Mouse (Mus musculus) kidney, adult 8-10 months (tissue): ENCODE measurements around the gene Sppl2a.
A peak's percentile ranks its signal among the peaks of the same experiment; 100 is the strongest.
"Not testable (repeated sequence)": the region's sequence is repeated elsewhere in the genome, so short reads cannot be mapped to it uniquely, and the experiment has no call there.

Source experiments
- DNase-seq, 2 experiments: peaks; one replicate each; pipeline ENCODE4 v3.0.0; 2022

The Sppl2a gene

GRCm38 (mm10) chr2:126892316-126892715 lies 40.7 kb downstream of the Sppl2a start:
- peak in 1 of 2 experiments; percentile 23 for DNase-seq

GRCm38 (mm10) chr2:126891743-126892142 lies 41.3 kb downstream of the Sppl2a start:
- DNase-seq: no peak

- no peak for DNase-seq
Measured at GRCm38 (mm10) chr2:126887141-126887540, 45.9 kb downstream of the Sppl2a start.

GRCm38 (mm10) chr2:126885871-126886270 lies 47.2 kb downstream of the Sppl2a start:
- DNase-seq: no peak

- DNase-seq: not testable (repeated sequence)
Measured at GRCm38 (mm10) chr2:126882711-126883110, 50.3 kb downstream of the Sppl2a start.

GRCm38 (mm10) chr2:126877991-126878390 lies 55.0 kb downstream of the Sppl2a start:
- DNase-seq: peak in 1 of 2 experiments; percentile 36

- peak; percentile 93 to 94 for DNase-seq
Measured at GRCm38 (mm10) chr2:126875871-126876796, 56.9 kb downstream of the Sppl2a start, which contains the start of gene Trpm7. Trpm7 (minus strand) TSS chr2:126876230.

- peak; percentile 27 to 39 for DNase-seq
Measured at GRCm38 (mm10) chr2:126875516-126875835, 57.6 kb downstream of the Sppl2a start.

GRCm38 (mm10) chr2:126874809-126875515 lies 58.1 kb downstream of the Sppl2a start:
- DNase-seq: peak in 1 of 2 experiments; percentile 37

- DNase-seq: peak; percentile 49 to 79
Measured at GRCm38 (mm10) chr2:126866301-126866700, 66.7 kb downstream of the Sppl2a start.

GRCm38 (mm10) chr2:126865501-126866199 lies 67.4 kb downstream of the Sppl2a start:
- DNase-seq: peak; percentile 47 to 62

GRCm38 (mm10) chr2:126865026-126865425 lies 68.0 kb downstream of the Sppl2a start:
- DNase-seq: no peak

GRCm38 (mm10) chr2:126844751-126845150 lies 88.3 kb downstream of the Sppl2a start:
- DNase-seq: no peak
